Mouse (Mus musculus) 3T3-L1 (cell line): ENCODE data around the gene Nlrc4.

ENCODE experiments used
- DNase-seq: peaks from one replicate; pipeline ENCODE4 v3.0.0-alpha.2; 2015; ENCODE audit warnings: low read depth, low spot score

Gene Nlrc4

GRCm38 (mm10) chr17:74430074-74430473 is 28.9 kb downstream of the Nlrc4 start:
- DNase-seq: no peak

- no peak for DNase-seq
Observed at GRCm38 (mm10) chr17:74424401-74425005, 34.4 kb downstream of the Nlrc4 start.

GRCm38 (mm10) chr17:74420656-74421055 is 38.3 kb downstream of the Nlrc4 start:
- no peak for DNase-seq

- no peak for DNase-seq
Observed at GRCm38 (mm10) chr17:74418171-74418570, 40.8 kb downstream of the Nlrc4 start.

GRCm38 (mm10) chr17:74416841-74417360 is 42.0 kb downstream of the Nlrc4 start:
- DNase-seq: peak; percentile 28

- no peak for DNase-seq
Observed at GRCm38 (mm10) chr17:74414671-74415070, 44.3 kb downstream of the Nlrc4 start.

DNA sequence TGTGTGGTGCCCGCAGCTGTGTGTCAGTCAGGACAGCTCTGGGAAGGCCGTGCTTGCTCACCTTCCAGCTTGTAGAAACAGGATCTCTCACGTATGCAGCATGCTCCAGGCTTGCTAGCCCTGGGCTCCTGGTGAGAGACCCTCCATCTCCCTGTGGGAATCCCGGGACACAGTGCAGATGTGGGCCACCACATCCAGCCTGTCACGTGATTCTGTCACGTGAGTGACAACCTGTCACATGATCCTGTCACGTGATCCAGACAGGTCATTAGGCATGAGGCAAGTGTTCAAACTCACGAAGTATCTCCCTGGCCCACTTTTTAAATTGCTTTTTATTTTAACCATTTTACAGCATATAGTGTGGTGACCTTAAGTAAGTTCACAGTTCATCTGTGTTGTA is 45.6 kb downstream of the Nlrc4 start:
- DNase-seq: no peak

GRCm38 (mm10) chr17:74409722-74410121 is 49.2 kb downstream of the Nlrc4 start:
- peak; percentile 36 for DNase-seq

DNA sequence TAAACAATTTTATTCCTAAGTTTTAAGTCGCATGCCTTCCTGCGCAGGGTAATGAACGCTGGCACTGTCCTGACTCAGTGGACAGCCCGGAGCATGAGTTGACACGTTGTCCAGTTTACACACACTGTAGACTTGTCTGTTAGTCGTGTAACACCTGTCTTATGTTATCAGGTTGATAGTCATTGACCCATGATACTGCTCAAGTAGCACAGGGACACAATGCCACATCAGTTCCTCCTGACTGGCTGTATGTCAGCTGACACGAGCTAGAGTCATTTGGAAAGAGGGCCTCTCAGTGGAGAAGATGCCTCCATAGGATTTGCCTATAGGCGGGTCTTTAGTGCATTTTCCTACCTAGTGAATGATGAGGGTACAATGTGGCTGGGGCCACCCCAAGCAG is 52.5 kb downstream of the Nlrc4 start:
- no peak for DNase-seq

GRCm38 (mm10) chr17:74402486-74403222 is 56.3 kb downstream of the Nlrc4 start:
- DNase-seq: peak; percentile 89

DNA sequence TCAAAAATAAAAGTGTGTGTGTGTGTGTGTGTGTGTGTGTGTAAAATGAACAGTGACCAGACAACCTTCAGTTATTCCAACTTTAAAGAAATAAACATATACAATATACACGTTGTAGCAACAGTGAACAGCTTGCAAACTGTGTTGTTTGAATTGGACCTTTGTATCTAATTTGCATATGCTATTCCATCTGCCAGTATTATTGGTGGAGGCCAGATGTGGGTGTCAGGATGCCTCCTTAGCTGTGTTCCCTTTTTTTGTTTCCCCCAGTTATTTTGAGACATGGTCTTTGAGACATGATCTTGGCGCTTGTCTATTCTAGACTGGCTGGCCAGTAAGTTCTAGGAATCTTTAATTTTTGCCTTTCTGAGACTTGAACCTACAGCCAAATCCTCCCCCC is 61.8 kb downstream of the Nlrc4 start:
- DNase-seq: no peak

DNA sequence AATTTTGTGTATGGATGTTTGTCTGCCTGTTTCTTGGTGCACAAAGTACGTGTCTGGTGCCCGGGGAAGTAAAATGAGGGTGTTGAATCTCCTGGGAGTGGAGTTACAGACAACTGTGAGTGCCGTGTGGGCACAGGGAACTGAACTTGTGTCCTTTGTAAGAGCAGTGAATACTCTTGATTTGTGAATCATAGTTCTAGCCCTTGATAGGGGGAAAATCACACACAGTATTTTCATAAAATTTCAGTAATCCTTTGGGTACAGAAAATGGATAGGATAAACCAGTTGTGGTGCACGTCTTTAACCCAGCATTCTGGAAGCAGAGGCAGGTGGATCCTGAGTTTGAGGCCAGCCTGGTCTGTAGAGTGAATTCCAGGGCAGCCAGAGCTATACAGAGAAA is 62.2 kb downstream of the Nlrc4 start:
- DNase-seq: no peak

GRCm38 (mm10) chr17:74395383-74396065 is 63.4 kb downstream of the Nlrc4 start, which contains the start of gene Slc30a6:
TSS of gene Slc30a6 (plus strand) at chr17:74395608.
- peak; percentile 99 for DNase-seq

DNA sequence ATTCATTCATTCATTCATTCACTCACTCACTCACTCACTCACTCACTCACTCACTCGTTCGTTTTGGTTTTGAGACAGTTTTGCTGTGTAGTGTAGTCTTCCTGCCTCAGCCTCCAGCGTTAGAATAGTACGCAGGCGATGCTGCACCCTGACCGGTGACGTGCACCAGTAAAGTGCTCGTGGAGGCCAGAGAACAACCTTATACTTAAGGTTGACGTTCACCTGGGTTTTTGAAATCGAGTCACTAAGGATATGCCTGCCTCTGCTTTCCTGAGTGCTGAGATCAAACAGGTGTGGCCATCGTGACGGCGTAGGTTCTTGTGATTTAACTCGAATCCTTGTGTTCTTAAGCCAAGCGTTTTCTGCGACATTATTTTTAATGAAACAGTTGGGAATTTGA is 64.1 kb downstream of the Nlrc4 start:
- no peak for DNase-seq

DNA sequence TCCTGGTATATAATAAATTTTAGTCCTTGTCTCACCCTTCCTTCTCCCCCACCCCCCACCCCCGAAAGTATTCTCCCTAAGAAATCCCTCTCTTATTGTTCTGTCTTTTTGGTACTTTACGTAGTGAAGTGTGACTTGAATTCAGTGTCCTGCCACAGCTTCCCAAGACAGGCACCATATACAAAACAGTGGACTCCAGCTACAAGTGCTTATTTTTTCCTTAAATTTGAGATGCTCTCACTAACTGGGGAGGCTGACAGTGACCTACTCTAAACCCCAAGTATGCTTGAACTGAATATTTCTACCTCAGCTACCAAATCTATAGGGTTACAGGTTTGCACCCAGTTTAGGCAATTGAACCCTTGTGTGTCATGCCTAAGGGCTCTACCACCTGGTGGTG is 64.6 kb downstream of the Nlrc4 start:
- DNase-seq: no peak

DNA sequence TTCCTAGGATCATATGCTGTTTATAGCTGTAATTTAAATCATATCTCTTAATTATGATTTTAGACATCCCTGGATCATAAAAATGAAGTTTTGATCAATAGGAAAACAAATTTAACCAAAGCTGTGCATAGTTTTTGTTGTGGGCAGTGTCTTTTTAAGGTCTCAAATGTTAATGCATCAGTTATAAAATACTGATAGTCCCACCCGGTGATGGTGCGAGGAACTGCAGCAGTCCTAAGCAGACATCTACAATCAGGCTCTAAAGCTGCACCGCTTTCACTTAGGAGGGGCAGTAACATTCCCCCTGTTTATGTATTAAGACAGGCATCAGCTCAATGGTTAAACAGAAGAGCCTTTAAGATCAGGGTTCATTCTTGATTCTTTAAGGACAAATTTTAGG is 69.1 kb downstream of the Nlrc4 start:
- DNase-seq: peak; percentile 44

DNA sequence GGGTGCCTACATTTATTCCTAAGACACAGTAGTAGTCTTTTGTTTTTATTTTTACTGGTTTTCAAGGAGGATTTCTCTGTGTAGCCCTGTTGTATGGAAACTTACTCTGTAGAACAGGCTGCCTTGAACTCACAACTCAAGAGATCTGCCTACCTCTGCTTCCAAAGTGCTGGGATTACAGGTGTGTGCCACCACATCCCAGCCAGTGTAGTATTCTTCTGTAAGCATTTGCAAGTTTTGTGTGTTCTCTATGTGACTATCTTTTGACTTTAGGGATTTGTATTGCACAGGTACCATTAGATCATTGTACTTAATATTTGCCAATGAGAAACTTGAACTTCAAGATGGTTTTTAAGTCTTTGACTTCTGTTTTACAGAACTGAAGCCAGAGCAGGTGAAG is 72.3 kb downstream of the Nlrc4 start:
- no peak for DNase-seq

GRCm38 (mm10) chr17:74376916-74377315 is 82.0 kb downstream of the Nlrc4 start:
- no peak for DNase-seq
